In the genomic region with DNA sequence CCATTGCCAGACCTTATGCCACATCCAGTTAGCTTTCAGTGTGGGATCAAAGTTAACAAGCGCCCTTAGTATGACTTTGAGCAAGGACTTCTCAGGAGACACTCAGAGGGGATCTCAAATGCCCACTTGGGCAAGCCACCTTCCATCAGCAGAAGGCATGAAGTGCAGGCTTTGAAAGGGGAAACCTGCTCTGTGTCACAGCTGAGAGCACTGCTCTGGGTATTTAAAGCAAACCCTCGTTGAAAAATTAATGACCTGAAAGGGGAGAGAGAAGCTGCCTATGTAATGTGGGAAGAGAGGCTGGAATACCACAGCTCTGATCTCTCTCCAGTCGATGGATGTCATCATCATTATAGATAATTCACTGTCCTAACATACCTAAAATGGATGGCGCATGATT, we compare ENCODE assay signal across 21 mouse cellular contexts.
DNase-seq lines count a peak whose midpoint lies in the region; ATAC-seq and TF ChIP-seq lines count a peak whose summit lies in the region.
"Had no signal": no experiment of that assay in that cellular context is flagged by ENCODE, and none has a peak within 500 bp of the region (broad histone marks: within the 10 kb centered on the region; RNA-seq: fewer than 3 reads in every experiment).

No protein-coding gene starts in this region.

- no peak overlapping the region for H3K4me3 ChIP-seq in kidney, embryonic 15.5 days (replicated peaks)
- no peak overlapping the region for H3K4me3 ChIP-seq in kidney, postnatal 0 days (replicated peaks; ENCODE audit: low read depth, low read length)
- H3K4me3 ChIP-seq: embryonic facial prominence, embryonic 13.5 days; embryonic facial prominence, embryonic 15.5 days; erythroblast, embryonic 14.5 days; forebrain, embryonic 10.5 days; forebrain, embryonic 12.5 days had no signal

- H3K27me3 ChIP-seq in kidney, embryonic 15.5 days, result no peaks in the 10 kb centered on the region
- H3K27me3 ChIP-seq in kidney, postnatal 0 days (ENCODE audit: insufficient read depth, low read length), result no peaks in the 10 kb centered on the region
- H3K27me3 ChIP-seq: embryonic facial prominence, embryonic 13.5 days; embryonic facial prominence, embryonic 15.5 days; forebrain, embryonic 12.5 days had no signal

- no peak overlapping the region for H3K27ac ChIP-seq in kidney, embryonic 15.5 days
- H3K27ac ChIP-seq in kidney, postnatal 0 days, result no peak overlapping the region
- H3K27ac ChIP-seq: embryonic facial prominence, embryonic 13.5 days; embryonic facial prominence, embryonic 15.5 days; forebrain, embryonic 10.5 days; forebrain, embryonic 12.5 days had no signal

- H3K4me2 ChIP-seq in kidney, embryonic 15.5 days, result no peak overlapping the region
- no peak overlapping the region for H3K4me2 ChIP-seq in kidney, postnatal 0 days (ENCODE audit: low read length)
- H3K4me2 ChIP-seq: embryonic facial prominence, embryonic 13.5 days; embryonic facial prominence, embryonic 15.5 days; forebrain, embryonic 12.5 days had no signal

- no peaks in the 10 kb centered on the region for H3K4me1 ChIP-seq in kidney, embryonic 15.5 days
- no peaks in the 10 kb centered on the region for H3K4me1 ChIP-seq in kidney, postnatal 0 days (replicated peaks; ENCODE audit: insufficient read depth, low read length)
- H3K4me1 ChIP-seq: embryonic facial prominence, embryonic 13.5 days; embryonic facial prominence, embryonic 15.5 days; forebrain, embryonic 10.5 days; forebrain, embryonic 12.5 days had no signal

- DNase-seq in kidney, adult 11 months, result no peak
- peak; percentile 53 for DNase-seq in kidney, postnatal 0 days (ENCODE audit: low spot score)
- DNase-seq in kidney, adult 18-20 months, result no peak
- DNase-seq: adrenal gland, adult 2 months; adrenal gland, postnatal 10 days; adrenal gland, postnatal 25 days; cerebellum, adult 11 months; cerebellum, adult 18-20 months; cerebellum, adult 8-10 months; cerebellum, adult 9-11 months; cerebellum, postnatal 14 days; cerebellum, postnatal 36 days; embryo, embryonic 11 days had no signal

- no peak for TF ChIP-seq CTCF in kidney, postnatal 0 days (IDR thresholded peaks at IDR 0.05; ENCODE audit: low read depth)

- ATAC-seq in kidney, embryonic 15.5 days (replicated peaks; ENCODE audit: low FRiP score), result peak; percentile 88
- ATAC-seq in kidney, postnatal 0 days (replicated peaks; ENCODE audit: low FRiP score, low read depth), result no peak
- ATAC-seq: forebrain, embryonic 14.5 days; forebrain, embryonic 16.5 days had no signal

- H3K9ac ChIP-seq in kidney, embryonic 15.5 days, result no peak overlapping the region
- no peak overlapping the region for H3K9ac ChIP-seq in kidney, postnatal 0 days (ENCODE audit: low read depth, low read length)
- H3K9ac ChIP-seq: embryonic facial prominence, embryonic 13.5 days; embryonic facial prominence, embryonic 15.5 days; forebrain, embryonic 12.5 days had no signal

- no peaks in the 10 kb centered on the region for H3K36me3 ChIP-seq in kidney, embryonic 15.5 days
- no peaks in the 10 kb centered on the region for H3K36me3 ChIP-seq in kidney, postnatal 0 days (ENCODE audit: insufficient read depth, low read length)
- H3K36me3 ChIP-seq: embryonic facial prominence, embryonic 13.5 days; embryonic facial prominence, embryonic 15.5 days; forebrain, embryonic 10.5 days; forebrain, embryonic 12.5 days had no signal

- no peaks in the 10 kb centered on the region for H3K9me3 ChIP-seq in kidney, embryonic 15.5 days (replicated peaks)
- H3K9me3 ChIP-seq in kidney, postnatal 0 days (replicated peaks; ENCODE audit: low read length), result no peaks in the 10 kb centered on the region
- H3K9me3 ChIP-seq: embryonic facial prominence, embryonic 13.5 days; embryonic facial prominence, embryonic 15.5 days; forebrain, embryonic 10.5 days; forebrain, embryonic 12.5 days had no signal

- 53% methylated on average over 4 of the region's 4 CpGs for WGBS in kidney, embryonic 15.5 days
- WGBS in kidney, postnatal 0 days, result 48% methylated on average over 4 of the region's 4 CpGs
